Mouse (Mus musculus) limb, embryonic 10.5 days (tissue): ENCODE data around the gene Abcd1. TPM values are rescaled to one million over a fixed set of nuclear protein-coding genes. Genes with fewer than 3 reads are reported as not detected.

Experiments used
- DNase-seq: peaks from one replicate; pipeline ENCODE4 v3.0.0-alpha.2; 2017; ENCODE audit warnings: low spot score
- H3K27ac ChIP-seq: fragments of 300-500 bp; sonication (generic); 2 replicates; pipeline ENCODE4 v1.5.1; 2016; ENCODE audit warnings: mild to moderate bottlenecking
- H3K27me3 ChIP-seq: fragments of 300-500 bp; sonication (generic); 2 replicates; pipeline ENCODE4 v1.6.1; 2016; ENCODE audit warnings: low read depth, mild to moderate bottlenecking; ENCODE audit not compliant: poor library complexity, severe bottlenecking
- H3K36me3 ChIP-seq: fragments of 300-500 bp; sonication (generic); 2 replicates; pipeline ENCODE4 v1.6.1; 2016; ENCODE audit warnings: mild to moderate bottlenecking, moderate library complexity
- H3K4me1 ChIP-seq: fragments of 300-500 bp; sonication (generic); 2 replicates; pipeline ENCODE4 v1.6.1; 2016
- H3K4me3 ChIP-seq: fragments of 300-500 bp; sonication (generic); 2 replicates; pipeline ENCODE4 v1.5.1; 2016; ENCODE audit warnings: mild to moderate bottlenecking, moderate library complexity
- H3K9me3 ChIP-seq: fragments of 300-500 bp; sonication (generic); replicated peaks from 2 replicates; pipeline ENCODE4 v1.6.1; 2016; ENCODE audit warnings: mild to moderate bottlenecking
- WGBS: fragments of 180-500 bp; shearing (Covaris S2); methylation state at CpG from one replicate; pipeline ENCODE4 v1.1.7; 2016; 5-methylcytosine and 5-hydroxymethylcytosine counted together
- polyA plus RNA-seq: library from polyadenylated mRNA; unstranded; fragments of >200 nt; fragmentation: Nextera tagmentation; extraction: Ambion mirVana; gene quantifications from 2 replicates; pipeline ENCODE4 v1.2.1, GENCODE M21; 2016

Abcd1 gene
- polyA plus RNA-seq, 1 experiment from 2014 or later = 12.7 TPM

DNA sequence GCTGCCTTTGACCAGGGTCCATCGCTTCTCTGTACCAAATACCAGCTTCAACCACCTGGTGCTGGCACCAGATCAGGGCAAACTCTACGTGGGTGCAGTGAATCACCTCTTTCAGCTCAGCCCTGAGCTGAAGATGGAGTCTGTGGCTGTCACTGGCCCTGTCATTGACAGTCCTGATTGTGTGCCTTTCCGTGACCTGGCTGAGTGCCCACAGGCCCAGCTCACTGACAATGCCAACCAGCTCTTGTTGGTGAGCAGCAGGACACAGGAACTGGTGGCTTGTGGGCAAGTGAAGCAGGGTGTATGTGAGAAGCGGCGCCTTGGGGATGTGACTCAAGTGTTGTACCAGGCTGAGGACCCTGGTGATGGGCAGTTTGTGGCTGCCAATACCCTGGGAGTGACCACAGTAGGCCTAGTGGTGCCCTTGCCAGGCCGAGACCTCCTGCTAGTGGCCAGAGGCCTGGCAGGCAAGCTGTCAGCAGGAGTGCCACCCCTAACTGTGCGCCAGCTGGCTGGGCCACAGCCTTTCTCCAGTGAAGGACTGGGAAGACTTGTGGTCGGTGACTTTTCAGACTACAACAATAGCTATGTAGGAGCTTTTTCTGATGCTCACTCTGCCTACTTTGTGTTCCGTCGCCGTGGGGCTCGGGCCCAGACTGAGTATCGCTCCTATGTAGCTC, 42.4 kb downstream of the Abcd1 start:
- peaks cover 84% of the 10 kb centered on the region for H3K27me3 ChIP-seq
- H3K27ac ChIP-seq = no peak overlapping the region
- no peaks in the 10 kb centered on the region for H3K9me3 ChIP-seq
- 89% methylated on average over 13 of the region's 13 CpGs for WGBS
- no peaks in the 10 kb centered on the region for H3K36me3 ChIP-seq
- H3K4me3 ChIP-seq = no peak overlapping the region
- no peaks in the 10 kb centered on the region for H3K4me1 ChIP-seq
- DNase-seq = no peak

DNA sequence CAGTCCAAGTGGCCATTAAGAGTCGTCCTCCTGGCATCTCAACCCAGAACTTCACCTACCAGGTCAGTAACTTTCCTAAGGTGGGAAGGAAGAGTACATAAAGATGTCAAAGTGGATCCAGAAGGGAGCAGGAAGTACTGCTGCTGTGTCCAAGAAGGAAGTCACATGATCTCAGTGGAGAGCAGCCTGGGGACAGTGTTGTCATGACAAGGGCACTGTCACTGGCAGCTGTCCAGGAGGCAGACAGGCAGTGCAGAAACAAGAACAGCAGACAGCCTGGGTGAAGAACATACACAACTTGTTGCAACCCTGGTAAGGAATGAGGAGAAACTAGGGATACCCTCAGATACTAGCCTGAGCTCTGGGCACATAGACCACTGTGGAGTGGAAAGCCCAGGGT, 48.9 kb downstream of the Abcd1 start:
- Histone ChIP-seq H3K9me3 (no peaks in the 10 kb centered on the region), H3K27me3 (peaks cover 77% of the 10 kb centered on the region), H3K27ac (no peak overlapping the region), H3K4me3 (no peak overlapping the region), H3K4me1 (no peaks in the 10 kb centered on the region), H3K36me3 (no peaks in the 10 kb centered on the region)
- WGBS = 60% methylated on average over 1 of the region's 1 CpGs
- DNase-seq = no peak

DNA sequence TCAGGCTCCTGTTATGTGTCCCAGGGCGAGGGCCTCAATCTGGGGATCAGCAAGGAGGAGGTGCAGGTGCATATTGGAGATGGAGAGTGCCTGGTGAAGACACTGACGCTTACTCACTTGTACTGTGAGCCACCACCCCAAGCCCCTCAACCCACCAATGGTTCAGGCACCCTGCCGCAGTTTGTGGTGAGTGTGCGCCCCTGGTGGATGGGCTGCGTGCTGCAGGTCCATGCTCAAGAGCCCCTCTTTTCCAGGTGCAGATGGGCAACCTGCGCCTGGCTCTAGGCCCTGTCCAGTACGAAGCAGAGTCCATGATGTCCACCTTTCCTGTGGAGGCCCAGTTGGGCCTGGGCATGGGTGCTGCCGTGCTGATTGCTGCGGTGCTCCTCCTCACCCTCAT, 50.9 kb downstream of the Abcd1 start:
- 54% methylated on average over 9 of the region's 9 CpGs for WGBS

DNA sequence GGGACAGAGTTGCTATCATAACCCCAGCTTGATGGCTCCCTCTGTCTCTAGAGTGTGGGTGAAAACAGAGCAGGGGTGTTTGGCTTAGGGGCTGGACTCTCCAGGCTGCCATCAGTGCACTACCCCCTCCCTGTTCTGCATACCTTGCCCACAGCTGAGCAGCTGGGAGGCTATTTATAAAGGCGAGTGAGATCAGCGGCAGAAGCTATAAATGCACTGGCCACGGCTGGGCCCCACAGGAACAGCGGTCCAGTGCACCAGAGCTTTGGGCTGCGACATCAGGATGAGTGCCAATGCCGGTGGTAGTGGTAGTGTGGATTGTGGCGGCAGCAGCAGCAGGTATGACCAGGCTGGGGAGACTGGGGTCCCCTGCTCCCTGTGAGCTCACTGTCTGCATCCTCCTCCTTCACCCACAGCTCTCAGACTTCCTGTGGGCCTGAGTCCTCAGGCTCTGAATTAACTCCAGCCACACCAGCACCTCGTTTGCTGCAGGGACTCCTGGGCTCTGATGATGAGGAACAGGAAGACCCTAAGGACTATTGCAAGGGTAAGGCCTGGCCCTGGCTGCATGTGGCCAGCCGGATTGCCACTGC, 57.9 kb downstream of the Abcd1 start, which contains the start of gene Srpk3:
Gene Srpk3 (plus strand): TSS at position 238 of the 593 bp plus-strand sequence.
- H3K27ac ChIP-seq = no peak within 1 kb of the TSS
- no peak for DNase-seq
- WGBS = 66% methylated on average over 9 of the region's 9 CpGs

More for the DNA sequence above, 50.9 kb downstream of the Abcd1 start:
- peaks cover 87% of the 10 kb centered on the region for H3K27me3 ChIP-seq
- peak; percentile 38 for DNase-seq
- H3K4me3 ChIP-seq = no peak overlapping the region
- no peaks in the 10 kb centered on the region for H3K36me3 ChIP-seq
- H3K4me1 ChIP-seq = no peaks in the 10 kb centered on the region
- no peak overlapping the region for H3K27ac ChIP-seq
- no peaks in the 10 kb centered on the region for H3K9me3 ChIP-seq

DNA sequence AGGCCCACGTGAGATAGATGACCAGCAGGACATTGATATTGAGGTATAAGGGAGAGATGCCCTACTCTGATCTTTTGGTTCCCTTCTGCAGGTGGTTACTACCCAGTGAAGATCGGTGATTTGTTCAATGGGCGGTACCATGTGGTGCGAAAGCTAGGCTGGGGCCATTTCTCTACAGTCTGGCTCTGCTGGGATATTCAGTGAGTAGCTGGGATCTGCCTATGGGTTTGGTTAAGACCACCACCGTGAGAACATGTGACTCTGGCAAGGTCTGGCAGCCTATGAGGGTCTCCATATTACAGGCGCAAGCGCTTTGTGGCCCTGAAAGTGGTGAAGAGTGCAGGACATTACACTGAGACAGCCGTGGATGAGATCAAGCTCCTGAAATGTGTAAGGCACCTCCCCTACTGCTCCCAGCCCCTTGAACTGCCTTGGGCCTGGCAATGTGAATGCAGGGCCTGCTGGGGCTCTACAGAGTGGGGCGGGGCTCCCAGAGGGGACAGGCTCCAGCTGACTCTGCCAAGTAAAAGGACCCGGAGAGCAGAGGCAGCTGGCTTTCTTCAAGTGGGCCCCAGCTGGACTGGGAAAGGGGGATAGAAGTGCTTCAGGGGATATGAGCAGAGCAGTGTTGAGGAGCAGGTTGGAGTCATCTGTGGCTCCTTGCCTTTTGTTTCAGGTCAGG, 58.5 kb downstream of the Abcd1 start:
- no peaks in the 10 kb centered on the region for H3K9me3 ChIP-seq
- H3K4me1 ChIP-seq = peaks cover 6% of the 10 kb centered on the region; the same call in 1 of the 2 replicates
- H3K4me3 ChIP-seq = no peak overlapping the region
- peaks cover 40% of the 10 kb centered on the region for H3K36me3 ChIP-seq
- WGBS = 74% methylated on average over 10 of the region's 10 CpGs
- DNase-seq = no peak
- no peak overlapping the region for H3K27ac ChIP-seq
- peaks cover 89% of the 10 kb centered on the region for H3K27me3 ChIP-seq

More for the DNA sequence above, 57.9 kb downstream of the Abcd1 start, which contains the start of gene Srpk3:
- H3K36me3 ChIP-seq = peaks cover 33% of the 10 kb centered on the region
- H3K9me3 ChIP-seq = no peaks in the 10 kb centered on the region
- peaks cover 92% of the 10 kb centered on the region for H3K27me3 ChIP-seq
- H3K4me3 ChIP-seq = no peak within 1 kb of the TSS
- H3K4me1 ChIP-seq = peaks cover 6% of the 10 kb centered on the region; the same call in 1 of the 2 replicates

DNA sequence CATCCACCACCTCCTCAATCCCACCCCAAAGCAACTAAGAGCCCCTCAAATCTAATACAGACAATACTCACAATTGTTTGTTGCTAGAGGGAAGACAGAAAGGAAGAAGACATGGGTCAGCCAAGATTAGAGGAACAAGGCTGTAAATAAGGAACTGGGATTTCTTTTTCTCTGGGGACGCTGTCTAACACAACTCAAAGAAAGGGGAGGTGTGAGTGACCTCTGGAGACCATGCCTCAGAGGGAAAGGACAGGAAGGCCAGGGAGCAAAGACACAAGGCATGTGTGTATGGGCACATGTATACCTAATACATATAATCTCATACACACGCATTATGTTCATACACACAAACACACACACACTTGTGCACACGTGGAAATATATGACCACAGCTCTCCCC, 65.8 kb downstream of the Abcd1 start:
- no peaks in the 10 kb centered on the region for H3K9me3 ChIP-seq
- no peak for DNase-seq
- peaks cover 52% of the 10 kb centered on the region for H3K36me3 ChIP-seq
- H3K4me1 ChIP-seq = no peaks in the 10 kb centered on the region
- H3K4me3 ChIP-seq = no peak overlapping the region
- H3K27me3 ChIP-seq = peaks cover 86% of the 10 kb centered on the region
- WGBS = 94% methylated on average over 3 of the region's 3 CpGs
- no peak overlapping the region for H3K27ac ChIP-seq

DNA sequence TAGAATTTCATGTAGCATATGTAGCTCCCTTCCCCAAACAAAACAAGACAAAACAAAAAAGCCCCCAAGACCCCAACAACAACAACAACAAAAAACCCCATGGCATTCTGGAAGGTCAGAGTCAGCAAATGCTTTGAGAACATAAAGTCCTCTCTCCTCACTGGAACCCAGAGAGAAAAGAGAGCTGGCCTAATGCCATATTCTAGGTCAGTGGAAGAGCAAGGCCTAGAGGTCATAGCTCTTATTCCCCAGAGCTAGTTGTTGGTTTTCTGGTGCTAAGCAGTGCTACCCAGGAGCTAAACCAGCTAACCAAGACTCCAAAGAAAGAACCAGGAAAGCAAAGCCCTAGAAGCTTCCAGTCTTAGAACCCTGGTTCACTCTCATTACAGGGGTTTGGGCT, 69.3 kb downstream of the Abcd1 start:
- peak overlapping the region; percentile 91 for H3K27ac ChIP-seq
- H3K4me3 ChIP-seq = peak overlapping the region; percentile 63
- H3K4me1 ChIP-seq = 0 out of 2 replicates have a peak, but pooled peaks cover 6% of the 10 kb centered on the region
- H3K36me3 ChIP-seq = peaks cover 36% of the 10 kb centered on the region
- H3K27me3 ChIP-seq = peaks cover 95% of the 10 kb centered on the region
- no peak for DNase-seq
- H3K9me3 ChIP-seq = no peaks in the 10 kb centered on the region

DNA sequence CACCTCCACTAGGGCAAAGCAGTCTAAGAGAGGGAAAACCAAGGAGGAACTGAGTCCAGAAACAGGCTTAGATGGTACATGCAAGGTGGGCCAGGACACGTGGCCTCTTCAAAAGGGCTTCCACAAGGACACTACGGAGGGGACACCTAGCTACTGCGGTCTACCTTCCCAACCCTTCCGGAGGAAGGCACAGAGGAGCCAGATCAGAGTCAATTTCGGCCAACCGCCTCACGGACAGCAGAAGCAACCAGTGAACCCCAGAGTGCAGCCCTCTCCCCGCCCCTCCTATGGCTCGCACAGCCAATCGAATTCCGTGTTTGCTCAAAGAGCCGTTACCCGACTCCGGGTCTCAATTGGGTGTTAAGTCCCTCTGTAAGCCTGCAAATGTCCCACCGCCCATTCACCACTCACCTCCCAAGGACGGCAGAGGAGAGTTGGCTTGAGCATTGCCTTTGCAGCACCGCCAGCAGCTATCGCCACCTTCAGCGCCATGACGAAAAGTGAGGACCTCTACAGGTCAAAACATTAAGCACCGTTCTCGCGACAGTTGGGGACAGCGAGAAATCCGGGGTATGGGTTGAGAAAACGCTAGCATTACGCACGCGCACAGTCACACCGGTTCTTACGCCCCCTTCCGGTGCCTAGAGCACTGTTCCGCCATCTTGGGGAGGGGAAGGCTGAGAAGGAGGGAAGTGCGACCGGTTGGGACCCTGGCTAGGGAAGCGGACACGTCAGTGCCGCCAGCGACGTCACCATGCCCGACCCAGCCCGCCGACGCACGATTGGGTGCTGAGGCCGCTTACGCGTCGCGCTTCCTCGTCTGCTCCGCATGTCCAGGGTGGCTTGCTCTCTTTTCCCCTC, 70.2 kb downstream of the Abcd1 start, which contains the start of the genes Idh3g and Ssr4:
Gene Idh3g (minus strand): TSS at position 534 of the 861 bp plus-strand sequence.
Gene Ssr4 (plus strand): TSS at position 665 of the 861 bp plus-strand sequence.
- Histone ChIP-seq H3K9me3 (no peaks in the 10 kb centered on the region), H3K27ac (peak within 1 kb of the TSS; percentile 91), H3K4me3 (peak within 1 kb of the TSS; percentile 63), H3K27me3 (peaks cover 95% of the 10 kb centered on the region), H3K4me1 (0 out of 2 replicates have a peak, but pooled peaks cover 6% of the 10 kb centered on the region), H3K36me3 (peaks cover 36% of the 10 kb centered on the region)
- 12% methylated on average over 52 of the region's 52 CpGs for WGBS
- DNase-seq = peak; percentile 92

DNA sequence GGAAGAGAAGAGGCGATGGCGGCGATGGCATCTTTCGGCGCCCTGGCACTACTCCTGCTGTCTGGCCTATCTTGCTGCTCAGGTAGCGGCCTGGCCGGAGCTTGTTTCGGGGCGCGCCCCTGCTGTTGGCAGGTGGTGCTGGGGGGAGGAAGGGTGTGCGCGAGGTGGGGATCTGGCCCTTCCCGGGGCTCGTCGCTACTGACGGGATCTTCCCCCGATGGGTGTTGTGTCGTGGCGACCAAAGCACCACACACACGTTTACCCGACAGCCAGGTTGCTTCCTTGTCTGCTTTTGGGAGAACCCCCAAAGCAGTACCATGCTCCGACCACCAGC, 70.8 kb downstream of the Abcd1 start:
- 10% methylated on average over 22 of the region's 22 CpGs for WGBS

More for the DNA sequence above, 70.8 kb downstream of the Abcd1 start:
- Histone ChIP-seq H3K4me1 (0 out of 2 replicates have a peak, but pooled peaks cover 6% of the 10 kb centered on the region), H3K4me3 (peak overlapping the region; percentile 63), H3K9me3 (no peaks in the 10 kb centered on the region), H3K36me3 (peaks cover 30% of the 10 kb centered on the region), H3K27ac (peak overlapping the region; percentile 91), H3K27me3 (peaks cover 95% of the 10 kb centered on the region)
- DNase-seq = no peak

Other genes with a start within 250 kb of the Abcd1 start
- gene Bgn, start 233.0 kb upstream of the Abcd1 start, polyA plus RNA-seq = 7.9 and 11.5 TPM in 2 replicates
- 0.05 and 0.06 TPM in 2 replicates for gene Atp2b3, start 213.5 kb upstream of the Abcd1 start, polyA plus RNA-seq
- 113 and 153 TPM in 2 replicates for gene Dusp9, start 77.2 kb upstream of the Abcd1 start, polyA plus RNA-seq
- 3.7 and 7.7 TPM in 2 replicates for gene Pnck, start 56.5 kb upstream of the Abcd1 start, polyA plus RNA-seq
- 4.4 and 6.1 TPM in 2 replicates for gene Slc6a8, start 43.4 kb upstream of the Abcd1 start, polyA plus RNA-seq
- gene Bcap31, start 422 bp upstream of the Abcd1 start, polyA plus RNA-seq = 159 and 174 TPM in 2 replicates
- gene Plxnb3, start 40.5 kb downstream of the Abcd1 start, polyA plus RNA-seq = 0.04 TPM in 1 of 2 replicates, not detected in the other
- 1.1 and 1.6 TPM in 2 replicates for gene Srpk3, start 57.8 kb downstream of the Abcd1 start, polyA plus RNA-seq
- 178 and 190 TPM in 2 replicates for gene Idh3g, start 70.3 kb downstream of the Abcd1 start, polyA plus RNA-seq
- gene Ssr4, start 70.4 kb downstream of the Abcd1 start, polyA plus RNA-seq = 111 and 116 TPM in 2 replicates
- gene Pdzd4, start 108.4 kb downstream of the Abcd1 start, polyA plus RNA-seq = 0.40 and 0.61 TPM in 2 replicates
- 0.10 TPM in 2 replicates for gene Avpr2, start 175.5 kb downstream of the Abcd1 start, polyA plus RNA-seq
- 0.63 and 1.7 TPM in 2 replicates for gene L1cam, start 179.5 kb downstream of the Abcd1 start, polyA plus RNA-seq
- gene Arhgap4, start 205.3 kb downstream of the Abcd1 start, polyA plus RNA-seq = 1.7 and 2.4 TPM in 2 replicates
- gene Naa10, start 205.3 kb downstream of the Abcd1 start, polyA plus RNA-seq = 180 and 205 TPM in 2 replicates
- gene Renbp, start 214.3 kb downstream of the Abcd1 start, polyA plus RNA-seq = 11.2 and 13.7 TPM in 2 replicates
- gene Hcfc1, start 249.8 kb downstream of the Abcd1 start, polyA plus RNA-seq = 87.7 and 88.4 TPM in 2 replicates